Mouse (Mus musculus): ENCODE results near the gene Olfr412. TPM values are rescaled to one million over a fixed set of nuclear protein-coding genes. Genes with fewer than 3 reads are reported as not detected.

The Olfr412 gene
- polyA plus RNA-seq, 1 experiment, result not detected

DNA sequence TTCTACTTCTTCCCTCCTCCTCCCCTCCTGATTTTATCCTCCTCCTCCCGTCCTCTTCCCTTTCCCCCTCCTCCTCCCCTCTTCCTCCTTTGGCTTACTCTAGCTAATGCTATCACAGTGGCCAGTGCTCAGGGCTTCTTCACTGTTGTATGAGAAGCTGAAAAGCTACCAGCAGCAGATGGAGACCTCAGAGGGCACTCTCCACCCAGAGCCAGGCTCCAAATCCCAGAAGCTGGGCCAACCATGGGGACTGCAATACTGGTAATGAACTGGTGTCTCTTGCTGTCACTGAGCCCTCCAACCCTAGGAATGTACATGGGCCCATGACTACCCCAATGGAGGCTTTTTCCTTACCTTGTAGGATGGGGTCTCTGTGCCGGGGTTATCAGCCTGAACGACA is 50.1 kb downstream of the Olfr412 start:
- Histone ChIP-seq H3K4me3 (ENCODE audit: insufficient read depth, low read length) (no peak overlapping the region), H3K4me1 (ENCODE audit: control insufficient read depth, insufficient read depth, low read length) (no peaks in the 10 kb centered on the region), H3K27ac (ENCODE audit: insufficient read depth, low read length) (no peak overlapping the region)
- TF ChIP-seq CTCF (IDR thresholded peaks at IDR 0.05; ENCODE audit: borderline replicate concordance, insufficient read depth, low read length) (no peak), POLR2A (IDR thresholded peaks at IDR 0.05; ENCODE audit: low read depth, low read length) (no peak)

DNA sequence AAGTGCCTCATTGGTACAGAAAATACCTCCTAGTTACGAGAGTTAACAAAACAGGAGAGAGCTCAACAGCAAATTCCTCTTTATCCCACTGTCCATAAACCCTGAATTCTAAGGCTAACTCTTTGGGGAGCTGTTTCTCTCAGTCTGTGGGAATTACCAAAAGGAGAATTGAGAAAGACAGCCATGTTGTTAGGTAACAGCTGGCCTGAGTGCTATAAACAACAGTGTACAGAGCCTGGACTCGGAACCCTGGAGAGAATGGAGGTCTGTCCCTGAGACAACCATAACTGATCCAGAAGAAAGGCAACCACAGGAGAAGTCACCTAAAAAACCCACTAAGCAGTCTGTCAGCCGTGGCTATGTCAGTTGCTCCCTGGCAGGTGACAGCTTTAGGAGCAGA is 50.6 kb downstream of the Olfr412 start:
- Histone ChIP-seq H3K4me3 (ENCODE audit: insufficient read depth, low read length) (no peak overlapping the region), H3K27ac (ENCODE audit: insufficient read depth, low read length) (no peak overlapping the region), H3K4me1 (ENCODE audit: control insufficient read depth, insufficient read depth, low read length) (no peaks in the 10 kb centered on the region)
- TF ChIP-seq CTCF (IDR thresholded peaks at IDR 0.05; ENCODE audit: borderline replicate concordance, insufficient read depth, low read length), result no peak
- TF ChIP-seq POLR2A (IDR thresholded peaks at IDR 0.05; ENCODE audit: low read depth, low read length), result no peak

- TF ChIP-seq POLR2A (IDR thresholded peaks at IDR 0.05; ENCODE audit: low read depth, low read length) (no peak), CTCF (IDR thresholded peaks at IDR 0.05; ENCODE audit: borderline replicate concordance, insufficient read depth, low read length) (no peak)
- no peak overlapping the region for H3K27ac ChIP-seq (ENCODE audit: insufficient read depth, low read length)
- H3K4me1 ChIP-seq (ENCODE audit: control insufficient read depth, insufficient read depth, low read length), result no peaks in the 10 kb centered on the region
- no peak overlapping the region for H3K4me3 ChIP-seq (ENCODE audit: insufficient read depth, low read length)
Observed at GRCm38 (mm10) chr11:74413449-74413972, 51.6 kb downstream of the Olfr412 start.

DNA sequence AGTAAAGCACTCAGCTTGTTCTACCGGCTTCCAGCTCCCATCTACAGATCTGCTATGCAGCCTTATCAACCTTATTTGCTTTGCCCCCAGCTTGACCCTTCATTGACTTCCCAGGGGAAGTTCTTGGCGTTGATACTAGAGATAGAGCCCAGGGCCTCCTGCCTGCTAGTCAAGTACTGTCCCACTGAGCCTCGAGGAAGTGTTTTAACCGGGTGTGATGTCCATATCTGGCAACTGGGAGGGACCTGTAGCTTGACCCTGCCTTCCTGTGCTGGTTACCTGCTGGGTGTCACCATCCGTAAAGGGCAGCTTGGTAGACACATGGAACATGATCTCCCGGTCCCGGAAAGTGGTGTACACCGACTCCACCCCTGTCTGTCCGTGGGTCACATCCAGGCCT is 52.2 kb downstream of the Olfr412 start:
- H3K4me3 ChIP-seq (ENCODE audit: insufficient read depth, low read length), result no peak overlapping the region
- H3K27ac ChIP-seq (ENCODE audit: insufficient read depth, low read length), result no peak overlapping the region
- TF ChIP-seq POLR2A (IDR thresholded peaks at IDR 0.05; ENCODE audit: low read depth, low read length) (no peak), CTCF (IDR thresholded peaks at IDR 0.05; ENCODE audit: borderline replicate concordance, insufficient read depth, low read length) (no peak)
- H3K4me1 ChIP-seq (ENCODE audit: control insufficient read depth, insufficient read depth, low read length), result no peaks in the 10 kb centered on the region

DNA sequence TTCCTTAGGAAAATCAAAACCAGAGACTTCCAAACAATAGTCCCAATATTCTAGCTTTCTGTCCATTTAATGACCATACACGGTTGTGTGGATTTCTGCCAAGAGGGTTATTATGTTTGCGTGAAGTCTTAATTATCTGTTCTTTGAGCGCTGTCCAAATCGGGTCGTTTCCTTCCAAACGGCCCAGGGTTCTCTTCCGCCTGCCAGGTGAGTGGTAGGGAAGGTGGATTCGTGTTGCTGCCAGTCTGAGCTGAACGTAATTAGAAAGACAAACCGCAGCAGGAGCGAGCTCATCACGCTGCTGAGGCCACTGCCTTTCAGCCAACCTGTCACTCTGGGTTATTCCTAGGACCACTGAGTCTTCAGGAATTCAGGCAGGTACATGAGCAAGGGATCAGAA is 53.9 kb downstream of the Olfr412 start:
- no peak for TF ChIP-seq POLR2A (IDR thresholded peaks at IDR 0.05; ENCODE audit: low read depth, low read length)
- TF ChIP-seq CTCF (IDR thresholded peaks at IDR 0.05; ENCODE audit: borderline replicate concordance, insufficient read depth, low read length), result no peak
- Histone ChIP-seq H3K4me3 (ENCODE audit: insufficient read depth, low read length) (no peak overlapping the region), H3K27ac (ENCODE audit: insufficient read depth, low read length) (no peak overlapping the region), H3K4me1 (ENCODE audit: control insufficient read depth, insufficient read depth, low read length) (no peaks in the 10 kb centered on the region)

Other genes with a start within 250 kb of the Olfr412 start
- not detected in 2 replicates for gene Olfr401, start 248.4 kb upstream of the Olfr412 start, polyA plus RNA-seq (2011; ENCODE audit: insufficient read length, low read depth, missing spikeins)
- not detected in 2 replicates for gene Olfr402, start 208.5 kb upstream of the Olfr412 start, polyA plus RNA-seq (2011; ENCODE audit: insufficient read length, low read depth, missing spikeins)
- not detected in 2 replicates for gene Olfr403, start 175.8 kb upstream of the Olfr412 start, polyA plus RNA-seq (2011; ENCODE audit: insufficient read length, low read depth, missing spikeins)
- gene Olfr43, start 150.7 kb upstream of the Olfr412 start, polyA plus RNA-seq (2011; ENCODE audit: insufficient read length, low read depth, missing spikeins), result not detected in 2 replicates
- not detected in 2 replicates for gene Olfr406, start 102.3 kb upstream of the Olfr412 start, polyA plus RNA-seq (2011; ENCODE audit: insufficient read length, low read depth, missing spikeins)
- gene Olfr59, start 78.3 kb upstream of the Olfr412 start, polyA plus RNA-seq (2011; ENCODE audit: insufficient read length, low read depth, missing spikeins), result not detected in 2 replicates
- not detected in 2 replicates for gene Olfr410, start 24.0 kb upstream of the Olfr412 start, polyA plus RNA-seq (2011; ENCODE audit: insufficient read length, low read depth, missing spikeins)
- gene Olfr411, start 9.4 kb upstream of the Olfr412 start, polyA plus RNA-seq (2011; ENCODE audit: insufficient read length, low read depth, missing spikeins), result not detected in 2 replicates
- 7.3 and 12.1 TPM in 2 replicates for gene Rap1gap2, start 248.8 kb downstream of the Olfr412 start, polyA plus RNA-seq (2011; ENCODE audit: insufficient read length, low read depth, missing spikeins)